Comparison of ENCODE assay signal across 10 mouse cellular contexts in genomic region chr8:83568128-83568527, GRCm38 (mm10). TPM values are rescaled to one million over a fixed set of nuclear protein-coding genes. Genes with fewer than 3 reads are reported as not detected.
A peak's percentile ranks its signal among the peaks of the same experiment; 100 is the strongest.
DNase-seq lines count a peak whose midpoint lies in the region; ATAC-seq and TF ChIP-seq lines count a peak whose summit lies in the region.
"Had no signal": no experiment of that assay in that cellular context is flagged by ENCODE, and none has a peak within 500 bp of the region (broad histone marks: within the 10 kb centered on the region; RNA-seq: fewer than 3 reads in every experiment).

No protein-coding gene starts in this region.

- H3K9me3 ChIP-seq in lung, embryonic 14.5 days (ENCODE audit: low read depth, low read length), result no peaks in the 10 kb centered on the region
- no peaks in the 10 kb centered on the region for H3K9me3 ChIP-seq in forebrain, embryonic 16.5 days (ENCODE audit: control insufficient read depth, low read length)
- H3K9me3 ChIP-seq in midbrain, embryonic 13.5 days, result no peaks in the 10 kb centered on the region

- peak; percentile 11 for DNase-seq in cerebellum, adult 11-12 months
- DNase-seq in cerebellum, postnatal 36 days, result no peak
- no peak for DNase-seq in lung, embryonic 14.5 days
- DNase-seq in lung, postnatal 4 days, result no peak
- DNase-seq in adipocyte (ENCODE audit: low spot score), result no peak
- no peak for DNase-seq in urinary bladder, postnatal 14 days (ENCODE audit: low spot score)

- peaks cover 37% of the 10 kb centered on the region for H3K36me3 ChIP-seq in lung, embryonic 14.5 days (ENCODE audit: insufficient read depth)
- H3K36me3 ChIP-seq in forebrain, embryonic 16.5 days (ENCODE audit: control insufficient read depth, insufficient read depth), result peaks cover 7% of the 10 kb centered on the region
- H3K36me3 ChIP-seq in midbrain, embryonic 13.5 days, result peaks cover 42% of the 10 kb centered on the region

- WGBS in lung, embryonic 14.5 days, result 58% methylated on average over 5 of the region's 5 CpGs
- WGBS in forebrain, embryonic 16.5 days, result 63% methylated on average over 5 of the region's 5 CpGs
- 74% methylated on average over 5 of the region's 5 CpGs for WGBS in midbrain, embryonic 13.5 days

- H3K9ac ChIP-seq in lung, embryonic 14.5 days, result peak overlapping the region; percentile 80; the same call in 1 of the 2 replicates
- H3K9ac ChIP-seq in forebrain, embryonic 16.5 days (replicated peaks; ENCODE audit: low read depth, low read length), result 0 out of 2 replicates have a peak overlapping the region, but pooled peaks have one; percentile 4
- H3K9ac ChIP-seq in midbrain, embryonic 13.5 days (replicated peaks), result peak overlapping the region; percentile 83

- H3K4me2 ChIP-seq in lung, embryonic 14.5 days, result peak overlapping the region; percentile 72; the same call in 1 of the 2 replicates
- H3K4me2 ChIP-seq in forebrain, embryonic 16.5 days (ENCODE audit: low read length), result no peak overlapping the region
- H3K4me2 ChIP-seq in midbrain, embryonic 13.5 days (replicated peaks), result peak overlapping the region; percentile 75

- H3K4me3 ChIP-seq in lung, embryonic 14.5 days (ENCODE audit: low read depth, low read length), result no peak overlapping the region
- H3K4me3 ChIP-seq in forebrain, embryonic 16.5 days (replicated peaks; ENCODE audit: low read length), result no peak overlapping the region
- H3K4me3 ChIP-seq in midbrain, embryonic 13.5 days (replicated peaks), result peak overlapping the region; percentile 78

- no peaks in the 10 kb centered on the region for H3K27me3 ChIP-seq in lung, embryonic 14.5 days (ENCODE audit: insufficient read depth, low read length)
- H3K27me3 ChIP-seq in forebrain, embryonic 16.5 days (replicated peaks; ENCODE audit: control insufficient read depth, insufficient read depth, low read length), result no peaks in the 10 kb centered on the region
- no peaks in the 10 kb centered on the region for H3K27me3 ChIP-seq in midbrain, embryonic 13.5 days

- no peak for TF ChIP-seq CTCF in lung, embryonic 14.5 days (IDR thresholded peaks at IDR 0.05; ENCODE audit: low read depth)

- no peaks in the 10 kb centered on the region; the same call in 1 of the 2 replicates for H3K4me1 ChIP-seq in lung, embryonic 14.5 days (ENCODE audit: insufficient read depth)
- H3K4me1 ChIP-seq in forebrain, embryonic 16.5 days (replicated peaks; ENCODE audit: control insufficient read depth, insufficient read depth, low read length), result peaks cover 12% of the 10 kb centered on the region
- peaks cover 23% of the 10 kb centered on the region for H3K4me1 ChIP-seq in midbrain, embryonic 13.5 days (replicated peaks)

- ATAC-seq in lung, embryonic 14.5 days (ENCODE audit: insufficient read depth), result no peak
- no peak for ATAC-seq in forebrain, embryonic 16.5 days
- ATAC-seq in midbrain, embryonic 13.5 days, result no peak

- no peak overlapping the region for H3K27ac ChIP-seq in lung, embryonic 14.5 days (ENCODE audit: low read depth)
- H3K27ac ChIP-seq in forebrain, embryonic 16.5 days (ENCODE audit: low read length), result no peak overlapping the region
- no peak overlapping the region for H3K27ac ChIP-seq in midbrain, embryonic 13.5 days

RNA-seq across cellular contexts. Expression of gene Ndufb7, which starts 1.7 kb away (rescaled TPM):
- polyA plus RNA-seq in lung, embryonic 14.5 days (2014; fragmentation: Nextera tagmentation; extraction: Ambion mirVana), result 361 and 362 TPM in 2 replicates
- polyA plus RNA-seq in forebrain, embryonic 16.5 days (2015; fragmentation: Nextera tagmentation; extraction: Ambion mirVana), result 281 and 325 TPM in 2 replicates
- 380 and 382 TPM in 2 replicates for polyA plus RNA-seq in midbrain, embryonic 13.5 days (2015; fragmentation: Nextera tagmentation; extraction: Ambion mirVana)

RNA-seq across cellular contexts. Expression of gene Olfr370, which starts 32.5 kb away (rescaled TPM):
- polyA plus RNA-seq in lung, embryonic 14.5 days (2014; fragmentation: Nextera tagmentation; extraction: Ambion mirVana), result not detected in 2 replicates
- polyA plus RNA-seq in forebrain, embryonic 16.5 days (2015; fragmentation: Nextera tagmentation; extraction: Ambion mirVana), result not detected in 2 replicates
- polyA plus RNA-seq in midbrain, embryonic 13.5 days (2015; fragmentation: Nextera tagmentation; extraction: Ambion mirVana), result 0.04 TPM in 1 of 2 replicates, not detected in the other
- polyA plus RNA-seq: gonadal fat pad, adult 2 months; liver, adult 2 months had no signal

RNA-seq across cellular contexts. Expression of gene Tecr, which starts 39.6 kb away (rescaled TPM):
- 531 and 570 TPM in 2 replicates for polyA plus RNA-seq in lung, embryonic 14.5 days (2014; fragmentation: Nextera tagmentation; extraction: Ambion mirVana)
- polyA plus RNA-seq in forebrain, embryonic 16.5 days (2015; fragmentation: Nextera tagmentation; extraction: Ambion mirVana), result 694 and 809 TPM in 2 replicates
- 820 and 847 TPM in 2 replicates for polyA plus RNA-seq in midbrain, embryonic 13.5 days (2015; fragmentation: Nextera tagmentation; extraction: Ambion mirVana)

RNA-seq across cellular contexts. Expression of gene Dnajb1, which starts 39.9 kb away (rescaled TPM):
- 54.9 and 61.3 TPM in 2 replicates for polyA plus RNA-seq in lung, embryonic 14.5 days (2014; fragmentation: Nextera tagmentation; extraction: Ambion mirVana)
- 58.6 and 62.3 TPM in 2 replicates for polyA plus RNA-seq in forebrain, embryonic 16.5 days (2015; fragmentation: Nextera tagmentation; extraction: Ambion mirVana)
- 56.6 and 61.5 TPM in 2 replicates for polyA plus RNA-seq in midbrain, embryonic 13.5 days (2015; fragmentation: Nextera tagmentation; extraction: Ambion mirVana)

Comparison
In these comparisons a context has a peak if more than half of its experiments do, and no peak if none do; other contexts are left out.
1. H3K9ac ChIP-seq: peak in every context shown above with its lines; median percentile 83 in midbrain, embryonic 13.5 days; 80 in lung, embryonic 14.5 days; 4 in forebrain, embryonic 16.5 days.